9 mouse cellular contexts compared by ENCODE assay signal in genomic region chr8:118283600-118284111, GRCm38 (mm10). TPM values are rescaled to one million over a fixed set of nuclear protein-coding genes. Genes with fewer than 3 reads are reported as not detected.
DNase-seq lines count a peak whose midpoint lies in the region; ATAC-seq and TF ChIP-seq lines count a peak whose summit lies in the region.
"Had no signal": no experiment of that assay in that cellular context is flagged by ENCODE, and none has a peak within 500 bp of the region (broad histone marks: within the 10 kb centered on the region; RNA-seq: fewer than 3 reads in every experiment).

TSS of gene Cdh13 (plus strand) at chr8:118283733.

- peak within 1 kb of the TSS; percentile 60 for H3K4me3 ChIP-seq in ES-Bruce4 (ENCODE audit: low read depth, low read length)
- peak within 1 kb of the TSS; percentile 66 for H3K4me3 ChIP-seq in forebrain, embryonic 10.5 days
- H3K4me3 ChIP-seq in heart, embryonic 11.5 days (ENCODE audit: low read depth, low read length) = peak within 1 kb of the TSS; percentile 60
- peak within 1 kb of the TSS; percentile 43 for H3K4me3 ChIP-seq in stomach, embryonic 14.5 days (ENCODE audit: low read depth, low read length)

- ATAC-seq in heart, embryonic 11.5 days (replicated peaks; ENCODE audit: insufficient number of reproducible peaks, low FRiP score, low TSS enrichment) = no peak
- no peak for ATAC-seq in stomach, embryonic 14.5 days (ENCODE audit: insufficient number of reproducible peaks, insufficient read depth, low FRiP score, low read depth)
- no peak for ATAC-seq in erythroblast, adult 5-6 weeks (replicated peaks; ENCODE audit: low FRiP score, poor library complexity, severe bottlenecking)

- peak within 1 kb of the TSS; percentile 50 for H3K9ac ChIP-seq in ES-Bruce4 (ENCODE audit: low read depth, poor library complexity, severe bottlenecking)
- H3K9ac ChIP-seq in heart, embryonic 11.5 days (ENCODE audit: low read depth, low read length) = peak within 1 kb of the TSS; percentile 79
- H3K9ac ChIP-seq in stomach, embryonic 14.5 days (replicated peaks; ENCODE audit: low read depth, low read length) = peak within 1 kb of the TSS; percentile 53

- DNase-seq in adrenal gland, postnatal 36 days = peak; percentile 25 to 29
- no peak for DNase-seq in forebrain, embryonic 10.5 days (ENCODE audit: extremely low spot score, low spot score)
- peak; percentile 80 for DNase-seq in layer of hippocampus, adult 9-11 months
- peak; percentile 16 for DNase-seq in lung, postnatal 10 days

- peaks cover 10% of the 10 kb centered on the region for H3K27me3 ChIP-seq in ES-Bruce4 (ENCODE audit: control insufficient read depth, insufficient read depth, low read length, poor library complexity, severe bottlenecking)
- H3K27me3 ChIP-seq in forebrain, embryonic 10.5 days (ENCODE audit: poor library complexity, severe bottlenecking) = peaks cover 66% of the 10 kb centered on the region
- peaks cover 6% of the 10 kb centered on the region; the same call in 1 of the 2 replicates for H3K27me3 ChIP-seq in heart, embryonic 11.5 days (ENCODE audit: control insufficient read depth, insufficient read depth, low read length)
- 0 out of 2 replicates have a peak, but pooled peaks cover 4% of the 10 kb centered on the region for H3K27me3 ChIP-seq in stomach, embryonic 14.5 days (ENCODE audit: control insufficient read depth, insufficient read depth, low read length)

- H3K36me3 ChIP-seq in ES-Bruce4 (ENCODE audit: control insufficient read depth, insufficient read depth, low read length, poor library complexity, severe bottlenecking) = no peaks in the 10 kb centered on the region
- no peaks in the 10 kb centered on the region for H3K36me3 ChIP-seq in forebrain, embryonic 10.5 days (replicated peaks)
- H3K36me3 ChIP-seq in heart, embryonic 11.5 days (ENCODE audit: control insufficient read depth, insufficient read depth, low read length) = no peaks in the 10 kb centered on the region
- no peaks in the 10 kb centered on the region for H3K36me3 ChIP-seq in stomach, embryonic 14.5 days (ENCODE audit: control insufficient read depth, insufficient read depth, low read length)

- H3K27ac ChIP-seq in ES-Bruce4 (ENCODE audit: insufficient read depth, low read length) = no peak within 1 kb of the TSS
- peak within 1 kb of the TSS; percentile 86 for H3K27ac ChIP-seq in forebrain, embryonic 10.5 days
- peak within 1 kb of the TSS; percentile 7; the same call in 1 of the 2 replicates for H3K27ac ChIP-seq in heart, embryonic 11.5 days (ENCODE audit: low read depth, low read length)
- H3K27ac ChIP-seq in stomach, embryonic 14.5 days (ENCODE audit: low read length) = no peak within 1 kb of the TSS

- no peak for TF ChIP-seq POLR2A in ES-Bruce4 (IDR thresholded peaks at IDR 0.05; ENCODE audit: insufficient read depth, low read length)

- under 1% methylated on average over 33 of the region's 33 CpGs for WGBS in forebrain, embryonic 10.5 days
- WGBS in heart, embryonic 11.5 days (ENCODE audit: insufficient replicate concordance) = under 1% methylated on average over 33 of the region's 33 CpGs
- under 1% methylated on average over 33 of the region's 33 CpGs for WGBS in stomach, embryonic 14.5 days

- no peaks in the 10 kb centered on the region for H3K9me3 ChIP-seq in ES-Bruce4 (replicated peaks; ENCODE audit: control insufficient read depth, insufficient read depth, low read length, poor library complexity, severe bottlenecking)
- no peaks in the 10 kb centered on the region for H3K9me3 ChIP-seq in forebrain, embryonic 10.5 days
- H3K9me3 ChIP-seq in heart, embryonic 11.5 days (replicated peaks; ENCODE audit: control insufficient read depth, low read length) = no peaks in the 10 kb centered on the region
- no peaks in the 10 kb centered on the region for H3K9me3 ChIP-seq in stomach, embryonic 14.5 days (ENCODE audit: control insufficient read depth, low read depth, low read length)

- H3K4me2 ChIP-seq in heart, embryonic 11.5 days = peak within 1 kb of the TSS; percentile 82
- H3K4me2 ChIP-seq in stomach, embryonic 14.5 days (replicated peaks; ENCODE audit: low read depth, low read length) = peak within 1 kb of the TSS; percentile 91

- H3K4me1 ChIP-seq in ES-Bruce4 (ENCODE audit: control insufficient read depth, insufficient read depth, low read length) = peaks cover 4% of the 10 kb centered on the region
- peaks cover 40% of the 10 kb centered on the region for H3K4me1 ChIP-seq in forebrain, embryonic 10.5 days
- H3K4me1 ChIP-seq in heart, embryonic 11.5 days (ENCODE audit: control insufficient read depth, insufficient read depth, low read length) = peaks cover 37% of the 10 kb centered on the region
- peaks cover 8% of the 10 kb centered on the region; the same call in 1 of the 2 replicates for H3K4me1 ChIP-seq in stomach, embryonic 14.5 days (ENCODE audit: control insufficient read depth, insufficient read depth, low read length)

- TF ChIP-seq CTCF in ES-Bruce4 (IDR thresholded peaks at IDR 0.05; ENCODE audit: low read depth, low read length) = no peak

- TF ChIP-seq EP300 in ES-Bruce4 (IDR thresholded peaks at IDR 0.05; ENCODE audit: insufficient read depth, low read depth, low read length) = no peak

RNA-seq across cellular contexts. Expression of gene Cdh13, which starts in this region (rescaled TPM):
- polyA plus RNA-seq in ES-Bruce4 (2011; ENCODE audit: insufficient read depth, insufficient read length, low read depth, missing spikeins) = 2.0 and 2.2 TPM in 2 replicates
- 1 to 10 TPM; 5.9 to 6.2 TPM for total RNA-seq in adrenal gland, postnatal 36 days (2021)
- polyA plus RNA-seq in forebrain, embryonic 10.5 days (2016; fragmentation: Nextera tagmentation; extraction: Ambion mirVana) = 3.3 and 3.7 TPM in 2 replicates
- 37.1 and 38.2 TPM in 2 replicates for polyA plus RNA-seq in heart, embryonic 11.5 days (2014; fragmentation: Nextera tagmentation; extraction: Ambion mirVana)
- 17.6 and 19.9 TPM in 2 replicates for polyA plus RNA-seq in stomach, embryonic 14.5 days (2014; fragmentation: Nextera tagmentation; extraction: Ambion mirVana)
- not detected in 2 replicates for total RNA-seq in erythroblast, adult 5-6 weeks (2015; ENCODE audit: low replicate concordance)
- total RNA-seq in erythroblast, adult 5-6 weeks (2017; ENCODE audit: low replicate concordance) = not detected in 2 replicates
- total RNA-seq: common myeloid progenitor, adult 5-6 weeks had no signal

Comparison
In these comparisons a context has a peak if more than half of its experiments do, and no peak if none do; other contexts are left out.
1. RNA of gene Cdh13 (total RNA-seq): 5.9 to 6.2 TPM in adrenal gland, postnatal 36 days; not detected in erythroblast, adult 5-6 weeks; every median in the first group is over 4 times any median in the second.
2. H3K27ac ChIP-seq: peak in forebrain, embryonic 10.5 days (single experiment) and heart, embryonic 11.5 days (single experiment); none in ES-Bruce4 (single experiment) and stomach, embryonic 14.5 days (single experiment).
3. Peak in every context shown above with its lines, with median percentiles within 50 percentile points of each other: H3K4me3 ChIP-seq and H3K9ac ChIP-seq.